8 mouse cellular contexts compared by ENCODE assay signal in the genomic region with DNA sequence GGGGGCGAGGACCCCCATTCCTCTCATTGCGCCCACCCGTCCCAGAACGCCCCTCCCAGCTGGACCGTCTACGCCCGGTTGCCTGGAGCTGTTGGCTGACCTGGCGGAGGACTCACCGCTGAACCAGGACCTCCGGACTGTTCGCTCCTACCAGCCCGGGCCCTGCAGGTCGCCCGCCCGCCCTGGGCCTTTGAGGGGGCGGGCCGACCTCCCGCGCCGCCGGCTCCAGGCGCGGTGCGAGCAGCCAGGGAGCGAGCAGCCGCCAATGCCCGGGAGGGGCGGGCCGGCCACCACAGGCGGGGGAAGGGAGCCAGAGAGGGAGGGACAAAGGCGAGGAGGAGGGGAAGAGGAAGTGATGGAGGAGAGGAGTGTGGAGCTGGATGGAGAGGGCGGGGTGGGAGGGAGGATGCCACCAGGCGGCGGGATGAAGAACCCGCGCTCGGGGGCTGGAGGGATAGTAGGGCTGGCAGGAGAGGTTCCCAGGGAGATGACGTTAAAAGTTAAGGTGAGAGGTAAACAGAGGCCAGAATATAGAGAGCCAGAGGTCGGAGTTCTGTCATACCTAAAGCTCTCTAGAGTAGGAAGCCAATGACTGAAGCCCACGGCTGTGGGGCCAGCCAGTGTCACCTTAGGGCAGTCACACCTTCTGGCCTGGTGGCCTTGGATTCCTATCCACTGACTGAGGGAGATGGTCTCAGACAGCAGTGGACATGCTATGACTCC. TPM values are rescaled to one million over a fixed set of nuclear protein-coding genes. Genes with fewer than 3 reads are reported as not detected.
A peak's percentile ranks its signal among the peaks of the same experiment; 100 is the strongest.
DNase-seq lines count a peak whose midpoint lies in the region; ATAC-seq and TF ChIP-seq lines count a peak whose summit lies in the region.

No protein-coding gene starts in this region.

- ATAC-seq in activated CD4-positive, CD25-positive, alpha-beta regulatory T cell, adult 4 months: peak; percentile 45
- peak; percentile 79 for ATAC-seq in hindbrain, embryonic 16.5 days

- peak overlapping the region; percentile 87 for H3K27ac ChIP-seq in gastrocnemius, adult 2 months
- H3K27ac ChIP-seq in hindbrain, embryonic 16.5 days (ENCODE audit: low read depth, low read length): peak overlapping the region; percentile 84
- H3K27ac ChIP-seq in left cerebral cortex, adult 2 months: peak overlapping the region; percentile 88

- under 1% methylated on average over 40 of the region's 40 CpGs for WGBS in hindbrain, embryonic 16.5 days

- peak; percentile 56 for TF ChIP-seq CTCF in gastrocnemius, adult 2 months (IDR thresholded peaks at IDR 0.05)
- peak; percentile 51 for TF ChIP-seq CTCF in left cerebral cortex, adult 2 months (IDR thresholded peaks at IDR 0.05)

- H3K4me2 ChIP-seq in hindbrain, embryonic 16.5 days (ENCODE audit: low read length): peak overlapping the region; percentile 73

- 0 out of 2 replicates have a peak, but pooled peaks cover 3% of the 10 kb centered on the region for H3K36me3 ChIP-seq in hindbrain, embryonic 16.5 days (ENCODE audit: control insufficient read depth, insufficient read depth, low read length)

- H3K27me3 ChIP-seq in hindbrain, embryonic 16.5 days (replicated peaks; ENCODE audit: control insufficient read depth, insufficient read depth, low read length): no peaks in the 10 kb centered on the region

- DNase-seq in cerebellum, postnatal 36 days: peak; percentile 86 to 93
- peak; percentile 95 for DNase-seq in gastrocnemius, adult 2 months
- peak; percentile 81 to 86 for DNase-seq in left cerebral cortex, adult 2 months (ENCODE audit: extremely low spot score in 1 of 2, low spot score in 2 of 2)
- peak; percentile 91 to 93 for DNase-seq in lung, postnatal 4 days
- DNase-seq in right cerebral cortex, adult 18-20 months: peak; percentile 90
- DNase-seq in yolk sac, embryonic 10.5 days (ENCODE audit: low spot score): peak; percentile 91

- H3K4me1 ChIP-seq in hindbrain, embryonic 16.5 days (ENCODE audit: control insufficient read depth, insufficient read depth, low read depth, low read length): peaks cover 61% of the 10 kb centered on the region

- intact Hi-C loops in gastrocnemius, adult 2 months (cut with DNase I): no loop called here
- intact Hi-C loops in left cerebral cortex, adult 2 months (cut with DNase I): no loop called here

- H3K9me3 ChIP-seq in hindbrain, embryonic 16.5 days (ENCODE audit: control insufficient read depth, low read length): no peaks in the 10 kb centered on the region

- H3K9ac ChIP-seq in hindbrain, embryonic 16.5 days (ENCODE audit: low read depth, low read length): peak overlapping the region; percentile 80

- H3K4me3 ChIP-seq in gastrocnemius, adult 2 months: peak overlapping the region; percentile 76
- H3K4me3 ChIP-seq in hindbrain, embryonic 16.5 days (ENCODE audit: low read length): peak overlapping the region; percentile 78
- H3K4me3 ChIP-seq in left cerebral cortex, adult 2 months: peak overlapping the region; percentile 78

RNA-seq across cellular contexts. Expression of a gene that starts 13.7 kb away (rescaled TPM):
- under 1 TPM in 1 of 2 experiments, not detected in 1; 0.30 TPM for polyA plus RNA-seq in activated CD4-positive, CD25-positive, alpha-beta regulatory T cell, adult 4 months (2017; shearing (Covaris generic))
- total RNA-seq in gastrocnemius, adult 2 months (2021): 10 to 100 TPM; 29.3 to 32.1 TPM
- 37.4 and 44.2 TPM in 2 replicates for polyA plus RNA-seq in hindbrain, embryonic 16.5 days (2015; fragmentation: Nextera tagmentation; extraction: Ambion mirVana)
- total RNA-seq in left cerebral cortex, adult 2 months (2021): 10 to 100 TPM; 62.0 to 75.6 TPM

RNA-seq across cellular contexts. Expression of a gene that starts 46.3 kb away (rescaled TPM):
- polyA plus RNA-seq in activated CD4-positive, CD25-positive, alpha-beta regulatory T cell, adult 4 months (2017; shearing (Covaris generic)): 10 to 100 TPM; 83.9 to 84.2 TPM
- 10 to 100 TPM; 83.0 to 85.3 TPM for total RNA-seq in gastrocnemius, adult 2 months (2021)
- 130 and 145 TPM in 2 replicates for polyA plus RNA-seq in hindbrain, embryonic 16.5 days (2015; fragmentation: Nextera tagmentation; extraction: Ambion mirVana)
- 100 to 1,000 TPM in 1 of 2 experiments, 10 to 100 TPM in 1; 78.3 to 102 TPM for total RNA-seq in left cerebral cortex, adult 2 months (2021)

RNA-seq across cellular contexts. Expression of a gene that starts 46.4 kb away (rescaled TPM):
- 10 to 100 TPM; 62.3 to 65.5 TPM for polyA plus RNA-seq in activated CD4-positive, CD25-positive, alpha-beta regulatory T cell, adult 4 months (2017; shearing (Covaris generic))
- total RNA-seq in gastrocnemius, adult 2 months (2021): 10 to 100 TPM; 27.4 to 28.4 TPM
- polyA plus RNA-seq in hindbrain, embryonic 16.5 days (2015; fragmentation: Nextera tagmentation; extraction: Ambion mirVana): 152 and 160 TPM in 2 replicates
- 10 to 100 TPM; 60.7 to 67.5 TPM for total RNA-seq in left cerebral cortex, adult 2 months (2021)

RNA-seq across cellular contexts. Expression of a gene that starts 48.3 kb away (rescaled TPM):
- polyA plus RNA-seq in activated CD4-positive, CD25-positive, alpha-beta regulatory T cell, adult 4 months (2017; shearing (Covaris generic)): not detected
- total RNA-seq in gastrocnemius, adult 2 months (2021): not detected
- not detected in 2 replicates for polyA plus RNA-seq in hindbrain, embryonic 16.5 days (2015; fragmentation: Nextera tagmentation; extraction: Ambion mirVana)
- total RNA-seq in left cerebral cortex, adult 2 months (2021): under 1 TPM in 1 of 2 experiments, not detected in 1; 0.16 TPM

Comparison
In these comparisons a context has a peak if more than half of its experiments do, and no peak if none do; other contexts are left out.
1. Peak in every context shown above with its lines: DNase-seq, ATAC-seq, H3K4me3 ChIP-seq and H3K27ac ChIP-seq.